Mouse (Mus musculus): Measurements from ENCODE around the gene Timm9.
"Not testable (repeated sequence)": the region's sequence is repeated elsewhere in the genome, so short reads cannot be mapped to it uniquely, and the experiment has no call there.

The Timm9 gene

GRCm38 (mm10) chr12:71113675-71114288, 22.7 kb downstream of the Timm9 start:
- in situ Hi-C loops (cut with MboI; ENCODE audit: low pct_unique_long_range_greater_than_20kb in 1 of 2, low sequenced_read_pairs in 2 of 2, unreplicated experiment in 1 of 2) = no loop called here

DNA sequence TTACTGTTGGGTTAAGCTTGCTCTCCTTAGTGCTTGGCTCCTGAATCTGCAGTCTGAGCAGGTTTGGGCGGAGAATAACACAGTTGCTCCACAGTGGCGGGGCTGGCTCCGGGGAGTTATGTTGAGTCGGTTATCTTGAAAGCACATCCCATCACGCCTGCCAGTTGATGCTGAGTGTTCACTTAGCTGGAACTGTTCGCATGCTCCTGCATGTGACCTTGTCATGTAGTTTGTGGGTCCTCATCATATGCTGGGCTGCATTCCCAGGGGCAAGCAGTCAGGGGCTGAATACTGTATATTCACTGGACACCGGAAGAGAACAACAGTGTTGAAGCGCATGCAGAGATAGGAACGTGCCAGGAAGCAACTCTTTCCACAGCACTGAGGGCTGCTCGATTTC, 23.4 kb downstream of the Timm9 start:
- in situ Hi-C loops (cut with MboI; ENCODE audit: low pct_unique_long_range_greater_than_20kb in 1 of 2, low sequenced_read_pairs in 2 of 2, unreplicated experiment in 1 of 2) = no loop called here

- in situ Hi-C loops (cut with MboI; ENCODE audit: low pct_unique_long_range_greater_than_20kb in 1 of 2, low sequenced_read_pairs in 2 of 2, unreplicated experiment in 1 of 2) = no loop called here
These were observed 25.2 kb downstream of the Timm9 start, which contains the start of gene Tomm20l for GRCm38 (mm10) chr12:71111331-71111730. Gene Tomm20l, plus strand, starts transcription at chr12:71111428.

DNA sequence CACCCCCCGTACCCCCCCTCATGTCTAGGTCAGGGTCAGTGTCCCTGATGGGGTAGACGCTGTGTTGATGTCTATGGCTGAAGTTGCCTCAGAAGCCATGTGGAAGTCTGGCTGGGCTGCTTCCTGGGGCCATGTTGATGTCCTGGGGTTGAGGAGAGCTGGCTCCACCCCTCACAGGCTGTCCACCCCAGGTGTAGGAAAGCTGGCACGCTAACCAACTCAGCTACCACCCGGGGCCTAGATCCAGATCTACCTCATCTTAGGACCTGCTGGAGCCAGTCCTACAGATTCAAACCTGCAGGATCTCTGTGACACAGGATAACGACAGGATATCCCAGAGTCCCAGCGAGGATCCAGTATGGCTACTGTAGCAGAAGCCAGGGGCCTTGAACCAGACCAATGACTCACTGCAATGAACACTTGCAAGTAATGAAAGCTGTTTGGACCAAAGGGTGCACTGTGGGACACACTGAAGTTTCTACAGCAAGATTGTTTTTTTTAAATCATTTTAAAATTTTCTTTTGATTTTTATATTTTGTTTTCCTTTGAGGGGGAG, 29.2 kb downstream of the Timm9 start:
- in situ Hi-C loops (cut with MboI; ENCODE audit: low pct_unique_long_range_greater_than_20kb in 1 of 2, low sequenced_read_pairs in 2 of 2, unreplicated experiment in 1 of 2) = no loop called here

GRCm38 (mm10) chr12:71104275-71104674, 32.2 kb downstream of the Timm9 start:
- in situ Hi-C loops (cut with MboI; ENCODE audit: low pct_unique_long_range_greater_than_20kb in 1 of 2, low sequenced_read_pairs in 2 of 2, unreplicated experiment in 1 of 2) = not testable (repeated sequence)

DNA sequence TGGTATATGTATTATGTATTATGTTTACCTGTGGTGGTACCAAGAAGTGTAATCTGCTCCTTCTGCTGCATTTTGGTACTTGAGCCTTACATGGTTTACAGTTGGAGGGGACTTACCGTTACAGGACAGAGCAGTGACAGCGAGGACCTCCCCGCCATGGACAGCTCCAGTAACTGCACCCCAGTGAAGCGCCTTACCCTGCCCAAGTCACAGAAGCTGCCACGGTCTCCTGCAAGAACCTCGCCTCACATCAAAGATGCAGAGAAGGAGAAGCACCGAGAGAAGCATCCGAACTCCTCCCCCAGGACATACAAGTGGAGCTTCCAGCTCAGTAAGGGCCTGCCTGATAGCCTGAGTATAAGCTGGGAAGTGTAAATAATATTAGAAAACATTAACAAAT, 50.2 kb downstream of the Timm9 start:
- in situ Hi-C loops (cut with MboI; ENCODE audit: low pct_unique_long_range_greater_than_20kb in 1 of 2, low sequenced_read_pairs in 2 of 2, unreplicated experiment in 1 of 2) = no loop called here

All from mouse embryonic stem cell (cell line).